Mouse (Mus musculus) ES-E14 (cell line): Measurements from ENCODE around the gene 0610010K14Rik. TPM values are rescaled to one million over a fixed set of nuclear protein-coding genes. Genes with fewer than 3 reads are reported as not detected.

ENCODE experiments used
- DNase-seq: peaks from one replicate; pipeline ENCODE4 v3.0.0-alpha.2; 2013; ENCODE audit warnings: low read depth, low spot score
- H3K27ac ChIP-seq: 2 replicates; pipeline ENCODE4 v1.5.1; 2012; ENCODE audit warnings: low read depth, mild to moderate bottlenecking, low read length, moderate library complexity, mixed read lengths; ENCODE audit not compliant: poor library complexity, insufficient read depth, severe bottlenecking
- H3K36me3 ChIP-seq: 2 replicates; pipeline ENCODE4 v1.6.1; 2012; ENCODE audit warnings: mild to moderate bottlenecking, low read length, moderate library complexity, mixed read lengths; ENCODE audit not compliant: control insufficient read depth, poor library complexity, insufficient read depth, severe bottlenecking
- H3K4me1 ChIP-seq, 2 experiments: fragments of 150-350 bp in 1 of 2; sonication (generic) in 1 of 2; 2 replicates each; pipeline ENCODE4 v1.6.1; 2012; ENCODE audit warnings: low read length in 2 of 2, mild to moderate bottlenecking in 1 of 2, mixed read lengths in 1 of 2; ENCODE audit not compliant: control insufficient read depth in 2 of 2, insufficient read depth in 2 of 2, poor library complexity in 1 of 2
- H3K4me3 ChIP-seq, 2 experiments: fragments of 150-350 bp in 1 of 2; sonication (generic) in 1 of 2; 2 replicates each; pipeline ENCODE4 v1.5.1; 2012; ENCODE audit warnings: low read length in 2 of 2, low read depth in 1 of 2, mild to moderate bottlenecking in 1 of 2, mixed read lengths in 1 of 2; ENCODE audit not compliant: insufficient read depth in 1 of 2, poor library complexity in 1 of 2, severe bottlenecking in 1 of 2
- H3K9ac ChIP-seq: 2 replicates; pipeline ENCODE4 v1.6.1; 2012; ENCODE audit warnings: low read depth, mild to moderate bottlenecking, low read length, mixed read lengths; ENCODE audit not compliant: poor library complexity, insufficient read depth, severe bottlenecking
- H3K9me3 ChIP-seq: fragments of 150-350 bp; sonication (generic); 2 replicates; pipeline ENCODE4 v1.6.1; 2012; ENCODE audit warnings: low read depth, mild to moderate bottlenecking, low read length; ENCODE audit not compliant: control insufficient read depth, insufficient read depth
- CHD2 ChIP-seq: IDR thresholded peaks from 2 replicates; pipeline ENCODE4 v1.6.1; 2014; ENCODE audit warnings: mild to moderate bottlenecking, low read depth, low read length, inconsistent platforms
- HCFC1 ChIP-seq: IDR thresholded peaks from 2 replicates; pipeline ENCODE4 v1.6.1; 2012; ENCODE audit warnings: low read length, inconsistent platforms, borderline replicate concordance; ENCODE audit not compliant: insufficient read depth
- MAFK ChIP-seq: IDR thresholded peaks from 2 replicates; pipeline ENCODE4 v1.6.1; 2014; ENCODE audit warnings: mild to moderate bottlenecking, low read depth, low read length, inconsistent platforms; ENCODE audit not compliant: insufficient read depth
- ZC3H11A ChIP-seq: IDR thresholded peaks from 2 replicates; pipeline ENCODE4 v1.6.1; 2012; ENCODE audit warnings: low read depth, mild to moderate bottlenecking, inconsistent platforms, low read length, borderline replicate concordance
- ZNF384 ChIP-seq: IDR thresholded peaks from 2 replicates; pipeline ENCODE4 v1.6.1; 2012; ENCODE audit warnings: low read depth, low read length, inconsistent platforms
- in situ Hi-C, 2 experiments: fragments of 600-800 bp; cut with MboI; formaldehyde crosslinking; loops; one replicate each; pipeline ENCODE4 v1.15.1; 2025; ENCODE audit warnings: low sequenced_read_pairs in 2 of 2, inconsistent platforms in 1 of 2; ENCODE audit not compliant: unreplicated experiment in 2 of 2
- total RNA-seq: library from RNA; depleted of rRNA; stranded (reverse); fragments of 300-350 nt; gene quantifications from 2 replicates; pipeline ENCODE4 v1.2.3, GENCODE M21; 2012; rRNA removed

0610010K14Rik gene
- total RNA-seq, 1 experiment: 49.9 TPM

DNA sequence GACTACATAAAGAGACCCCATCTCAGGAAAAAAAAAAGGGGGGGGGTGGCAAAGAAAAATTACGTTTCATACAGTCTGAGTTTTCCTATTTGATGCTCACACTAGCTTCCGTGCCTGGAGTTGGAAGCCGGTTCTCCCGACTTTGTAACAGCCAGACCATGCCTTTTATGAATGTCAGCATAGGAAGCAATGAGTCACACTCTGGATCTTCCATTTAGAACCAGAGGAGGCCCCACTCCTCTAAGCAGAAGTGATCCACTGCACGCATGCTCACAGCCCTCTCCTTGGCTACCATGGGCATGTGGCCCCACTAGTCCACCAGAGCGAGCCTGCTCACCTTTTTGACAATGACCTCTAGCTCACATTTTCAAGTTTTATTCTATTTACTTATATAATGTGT is 46.5 kb downstream of the 0610010K14Rik start:
- Histone ChIP-seq H3K27ac (no peak overlapping the region), H3K36me3 (no peaks in the 10 kb centered on the region), H3K4me1 (peaks cover 0 to 3% of the 10 kb centered on the region in 2 experiments; a peak in 2 of 4 replicates), H3K4me3 (no peak overlapping the region), H3K9ac (no peak overlapping the region), H3K9me3 (no peaks in the 10 kb centered on the region)
- no peak for DNase-seq
- TF ChIP-seq CHD2 (no peak), ZC3H11A (no peak), HCFC1 (no peak), ZNF384 (no peak), MAFK (no peak)
- in situ Hi-C loops: no loop called here

DNA sequence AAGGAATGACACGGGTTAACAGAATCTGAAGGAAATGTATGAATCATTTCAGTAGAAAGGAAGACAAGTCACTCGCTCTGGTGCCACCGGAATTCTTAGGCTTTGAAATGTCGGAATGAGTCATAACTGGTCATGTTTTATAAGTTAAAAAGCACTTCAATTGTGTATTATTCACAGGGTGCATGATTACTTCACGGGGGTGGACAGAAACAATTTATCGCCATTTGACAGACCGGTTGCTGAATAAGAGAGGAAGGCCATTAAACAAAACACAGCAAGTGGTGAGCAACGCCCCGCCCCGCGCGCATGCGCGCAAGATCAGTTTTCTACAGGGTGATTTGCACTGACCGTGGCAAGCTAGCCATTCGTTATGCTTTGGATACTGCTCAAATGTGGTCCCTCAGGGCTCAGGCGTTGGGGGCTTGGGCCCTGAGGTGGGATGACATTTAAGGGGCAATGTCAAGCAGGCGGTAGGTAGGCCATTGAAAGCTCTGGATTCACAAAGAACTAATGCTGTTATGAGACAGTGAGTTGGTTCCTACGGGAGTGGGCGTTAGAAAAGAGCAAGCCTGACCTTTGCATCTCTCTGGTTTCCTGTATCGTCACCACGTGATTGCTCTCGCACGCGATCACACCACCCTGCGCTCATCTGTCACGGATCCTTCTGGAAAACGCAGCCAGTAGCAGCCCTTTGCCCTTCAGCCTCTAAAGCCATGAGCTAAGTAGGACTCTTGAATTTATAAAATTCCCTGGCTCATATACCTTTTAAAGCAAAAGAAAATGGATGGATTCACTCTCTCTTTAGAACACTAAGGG is 48.2 kb downstream of the 0610010K14Rik start:
- Histone ChIP-seq H3K9ac (no peak overlapping the region), H3K4me3 (no peak overlapping the region), H3K9me3 (no peaks in the 10 kb centered on the region), H3K4me1 (peaks cover 0 to 3% of the 10 kb centered on the region in 2 experiments; a peak in 2 of 4 replicates), H3K27ac (no peak overlapping the region), H3K36me3 (no peaks in the 10 kb centered on the region)
- TF ChIP-seq ZNF384 (no peak), MAFK (no peak), CHD2 (no peak), HCFC1 (no peak), ZC3H11A (no peak)
- in situ Hi-C loops: no loop called here
- DNase-seq: no peak

Other genes with a start within 250 kb of the 0610010K14Rik start
- gene Gabarap, start 246.8 kb downstream of the 0610010K14Rik start, total RNA-seq: 57.7 and 70.6 TPM in 2 replicates
- gene Phf23, start 242.1 kb downstream of the 0610010K14Rik start, total RNA-seq: 64.7 and 80.9 TPM in 2 replicates
- 47.4 and 70.9 TPM in 2 replicates for gene Dvl2, start 237.3 kb downstream of the 0610010K14Rik start, total RNA-seq
- gene Acadvl, start 222.5 kb downstream of the 0610010K14Rik start, total RNA-seq: 32.5 and 48.7 TPM in 2 replicates
- 10.8 and 11.4 TPM in 2 replicates for gene Dlg4, start 221.0 kb downstream of the 0610010K14Rik start, total RNA-seq
- gene Asgr1, start 183.8 kb downstream of the 0610010K14Rik start, total RNA-seq: 0.58 TPM in 1 of 2 replicates, not detected in the other
- 2.0 and 2.1 TPM in 2 replicates for gene Asgr2, start 145.3 kb downstream of the 0610010K14Rik start, total RNA-seq
- 0.42 and 1.8 TPM in 2 replicates for gene Mgl2, start 107.6 kb downstream of the 0610010K14Rik start, total RNA-seq
- gene Clec10a, start 81.7 kb downstream of the 0610010K14Rik start, total RNA-seq: 2.1 and 2.2 TPM in 2 replicates
- 0.98 and 3.0 TPM in 2 replicates for gene Slc16a11, start 25.2 kb downstream of the 0610010K14Rik start, total RNA-seq
- 10.7 and 12.4 TPM in 2 replicates for gene Slc16a13, start 16.9 kb downstream of the 0610010K14Rik start, total RNA-seq
- gene Bcl6b, start 8.1 kb downstream of the 0610010K14Rik start, total RNA-seq: 5.2 and 7.1 TPM in 2 replicates
- gene Gm21988, start 1.9 kb upstream of the 0610010K14Rik start, total RNA-seq: 2.4 and 4.5 TPM in 2 replicates
- gene Rnasek, start 1.9 kb upstream of the 0610010K14Rik start, total RNA-seq: 66.0 and 75.1 TPM in 2 replicates
- gene Alox12, start 17.4 kb upstream of the 0610010K14Rik start, total RNA-seq: 0.49 and 0.69 TPM in 2 replicates
- 0.16 and 0.27 TPM in 2 replicates for gene Alox12e, start 84.7 kb upstream of the 0610010K14Rik start, total RNA-seq
- 0.53 and 1.7 TPM in 2 replicates for gene Alox15, start 114.1 kb upstream of the 0610010K14Rik start, total RNA-seq
- gene Pelp1, start 172.1 kb upstream of the 0610010K14Rik start, total RNA-seq: 76.5 and 77.5 TPM in 2 replicates
- gene Arrb2, start 194.7 kb upstream of the 0610010K14Rik start, total RNA-seq: 30.6 and 43.1 TPM in 2 replicates
- 29.1 and 31.2 TPM in 2 replicates for gene Med11, start 214.0 kb upstream of the 0610010K14Rik start, total RNA-seq
- 0.54 and 1.5 TPM in 2 replicates for gene Zmynd15, start 221.5 kb upstream of the 0610010K14Rik start, total RNA-seq
- gene Cxcl16, start 222.1 kb upstream of the 0610010K14Rik start, total RNA-seq: 2.9 and 6.6 TPM in 2 replicates